Mouse (Mus musculus) CH12.LX (cell line): Measurements from ENCODE around the gene Vmn1r207-ps.
"Not testable (repeated sequence)": the region's sequence is repeated elsewhere in the genome, so short reads cannot be mapped to it uniquely, and the experiment has no call there.

ENCODE experiments used
- BHLHE40 ChIP-seq: IDR thresholded peaks from 2 replicates; pipeline ENCODE4 v1.6.1; 2011; ENCODE audit warnings: mild to moderate bottlenecking, low read depth, low read length, improper control_type of control experiment
- CTCF ChIP-seq, 2 experiments: IDR thresholded peaks in 1 of 2; conservative IDR thresholded peaks in 1 of 2; 2 replicates each; pipeline ENCODE4 v1.5.1; 2011 to 2012; ENCODE audit warnings: low read depth in 2 of 2, low read length in 2 of 2, improper control_type of control experiment in 1 of 2, inconsistent platforms in 1 of 2, mild to moderate bottlenecking in 1 of 2, moderate library complexity in 1 of 2
- HCFC1 ChIP-seq: IDR thresholded peaks from 2 replicates; pipeline ENCODE4 v1.6.1; 2012; ENCODE audit warnings: low read depth, mild to moderate bottlenecking, inconsistent platforms, low read length, improper control_type of control experiment
- KAT2A ChIP-seq: IDR thresholded peaks from 2 replicates; pipeline ENCODE4 v1.6.1; 2012; ENCODE audit warnings: low read length, improper control_type of control experiment, inconsistent platforms; ENCODE audit not compliant: insufficient replicate concordance
- MAFK ChIP-seq: IDR thresholded peaks from 2 replicates; pipeline ENCODE4 v1.6.1; 2011; ENCODE audit warnings: low read length, improper control_type of control experiment; ENCODE audit not compliant: insufficient replicate concordance
- NELFE ChIP-seq: IDR thresholded peaks from 2 replicates; pipeline ENCODE4 v1.6.1; 2011; ENCODE audit warnings: low read depth, low read length, improper control_type of control experiment
- NRF1 ChIP-seq: IDR thresholded peaks from 2 replicates; pipeline ENCODE4 v1.6.1; 2014; ENCODE audit warnings: low read depth, mild to moderate bottlenecking, inconsistent platforms, low read length, improper control_type of control experiment, moderate library complexity
- POLR2A ChIP-seq: IDR thresholded peaks from 2 replicates; pipeline ENCODE4 v1.6.1; 2011; ENCODE audit warnings: low read depth, mild to moderate bottlenecking, improper control_type of control experiment, low read length
- RAD21 ChIP-seq: IDR thresholded peaks from 2 replicates; pipeline ENCODE4 v1.6.1; 2011; ENCODE audit warnings: low read depth, mild to moderate bottlenecking, low read length, improper control_type of control experiment, moderate library complexity
- RCOR1 ChIP-seq: conservative IDR thresholded peaks from 2 replicates; pipeline ENCODE4 v1.6.1; 2012; ENCODE audit warnings: low read depth, mild to moderate bottlenecking, inconsistent platforms, low read length, improper control_type of control experiment
- SMC3 ChIP-seq: IDR thresholded peaks from 2 replicates; pipeline ENCODE4 v1.6.1; 2011; ENCODE audit warnings: low read depth, low read length, improper control_type of control experiment
- ZNF384 ChIP-seq: IDR thresholded peaks from 2 replicates; pipeline ENCODE4 v1.6.1; 2012; ENCODE audit warnings: low read depth, low read length, improper control_type of control experiment, inconsistent platforms

- TF ChIP-seq POLR2A; CTCF (conservative IDR thresholded peaks at IDR 0.05 in 1 of 2, IDR thresholded peaks at IDR 0.05 in 1 of 2; ENCODE audit: low read depth in 2 of 2, low read length in 2 of 2); RCOR1; BHLHE40; MAFK; RAD21; HCFC1; SMC3; ZNF384; NRF1; KAT2A; NELFE: not testable (repeated sequence)
These were observed 47.9 kb upstream of the Vmn1r207-ps start, which contains the start of gene Vmn1r208 for GRCm38 (mm10) chr13:22777300-22777699.
